In genomic region chr19:24961172-24961962, GRCm38 (mm10) we compare ENCODE assay signal across 8 mouse cellular contexts. TPM values are rescaled to one million over a fixed set of nuclear protein-coding genes. Genes with fewer than 3 reads are reported as not detected.
DNase-seq lines count a peak whose midpoint lies in the region; ATAC-seq lines count a peak whose summit lies in the region.

Gene Cbwd1 (minus strand): TSS chr19:24961610.

- DNase-seq in adipocyte (ENCODE audit: low spot score), result peak; percentile 99
- DNase-seq in embryo, embryonic 10 days (ENCODE audit: low spot score), result peak; percentile 100
- peak; percentile 98 for DNase-seq in gastrocnemius, postnatal 10 days
- peak; percentile 99 for DNase-seq in induced T-regulatory cell, adult 2 months (ENCODE audit: low read depth)
- peak; percentile 94 to 97 for DNase-seq in left cerebral cortex, adult 9 months (ENCODE audit: low spot score in 2 of 2)
- peak; percentile 98 for DNase-seq in right cerebral cortex, postnatal 14 days
- DNase-seq in urinary bladder, postnatal 36 days (ENCODE audit: low spot score in 2 of 2), result peak; percentile 95 to 98

- peak; percentile 99 for ATAC-seq in megakaryocyte progenitor cell, adult 5-6 weeks (replicated peaks; ENCODE audit: poor library complexity)

RNA-seq across cellular contexts. Expression of gene Cbwd1, which starts in this region (rescaled TPM):
- 10 to 100 TPM; 12.1 to 14.1 TPM for total RNA-seq in gastrocnemius, postnatal 10 days (2021)
- 20.2 and 21.9 TPM in 2 replicates for total RNA-seq in megakaryocyte progenitor cell, adult 5-6 weeks (2015)
- 41.9 and 44.6 TPM in 2 replicates for total RNA-seq in megakaryocyte progenitor cell, adult 5-6 weeks (2017)

Comparison
In these comparisons a context has a peak if more than half of its experiments do, and no peak if none do; other contexts are left out.
1. Peak in every context shown above with its lines: DNase-seq and ATAC-seq.